Mouse (Mus musculus) neural tube, embryonic 15.5 days (tissue): ENCODE measurements around the gene Gm4307. TPM values are rescaled to one million over a fixed set of nuclear protein-coding genes. Genes with fewer than 3 reads are reported as not detected.
"Not testable (repeated sequence)": the region's sequence is repeated elsewhere in the genome, so short reads cannot be mapped to it uniquely, and the experiment has no call there.

Experiments used
- ATAC-seq: fragments of 200-750 bp; cut with Nextera tagmentation; 2 replicates; pipeline ENCODE4 v1.8.0; 2017; ENCODE audit warnings: mild to moderate bottlenecking, moderate TSS enrichment, moderate library complexity; ENCODE audit not compliant: low FRiP score
- H3K27ac ChIP-seq: fragments of 300-500 bp; sonication (generic); replicated peaks from 2 replicates; pipeline ENCODE4 v1.5.1; 2015; ENCODE audit warnings: mild to moderate bottlenecking, inconsistent platforms
- H3K27me3 ChIP-seq: fragments of 300-500 bp; sonication (generic); replicated peaks from 2 replicates; pipeline ENCODE4 v1.6.1; 2015; ENCODE audit warnings: inconsistent platforms
- H3K36me3 ChIP-seq: fragments of 300-500 bp; sonication (generic); 2 replicates; pipeline ENCODE4 v1.6.1; 2015; ENCODE audit warnings: inconsistent platforms
- H3K4me1 ChIP-seq: fragments of 300-500 bp; sonication (generic); 2 replicates; pipeline ENCODE4 v1.6.1; 2015; ENCODE audit warnings: inconsistent platforms
- H3K4me2 ChIP-seq: fragments of 300-500 bp; sonication (generic); 2 replicates; pipeline ENCODE4 v1.6.1; 2015; ENCODE audit warnings: inconsistent platforms, mild to moderate bottlenecking, moderate library complexity
- H3K4me3 ChIP-seq: fragments of 300-500 bp; sonication (generic); replicated peaks from 2 replicates; pipeline ENCODE4 v1.5.1; 2015; ENCODE audit warnings: mild to moderate bottlenecking, inconsistent platforms
- H3K9ac ChIP-seq: fragments of 300-500 bp; sonication (generic); replicated peaks from 2 replicates; pipeline ENCODE4 v1.6.1; 2015; ENCODE audit warnings: mild to moderate bottlenecking, inconsistent platforms
- H3K9me3 ChIP-seq: fragments of 300-500 bp; sonication (generic); replicated peaks from 2 replicates; pipeline ENCODE4 v1.6.1; 2016; ENCODE audit warnings: inconsistent platforms
- WGBS: fragments of 180-500 bp; shearing (Covaris S2); methylation state at CpG from one replicate; pipeline ENCODE4 v1.1.7; 2015; ENCODE audit warnings: mixed read lengths; 5-methylcytosine and 5-hydroxymethylcytosine counted together
- polyA plus RNA-seq: library from polyadenylated mRNA; unstranded; fragments of >200 nt; fragmentation: Nextera tagmentation; extraction: Ambion mirVana; gene quantifications from 2 replicates; pipeline ENCODE4 v1.2.1, GENCODE M21; 2015

Gm4307 gene
- not detected in 2 replicates for polyA plus RNA-seq

GRCm38 (mm10) chr10:100361038-100361437 is at the start of gene Gm4307:
Gm4307 (plus strand) TSS chr10:100361338.
- not testable (repeated sequence) for ATAC-seq, H3K36me3 ChIP-seq, H3K9ac ChIP-seq, H3K4me2 ChIP-seq, H3K4me1 ChIP-seq, H3K27ac ChIP-seq, H3K4me3 ChIP-seq, H3K9me3 ChIP-seq, H3K27me3 ChIP-seq
- no CpG with 5 or more reads among the region's 3 CpGs for WGBS

- not testable (repeated sequence) for H3K27me3 ChIP-seq, H3K4me3 ChIP-seq
- whole genome bisulfite sequencing, result no CpG with 5 or more reads among the region's 2 CpGs
Measured at GRCm38 (mm10) chr10:100335376-100335775, 25.8 kb upstream of the Gm4307 start, which contains the start of gene Gm4301. Gm4301 (plus strand) TSS chr10:100335676.

GRCm38 (mm10) chr10:100340536-100340935 is 20.6 kb upstream of the Gm4307 start, which contains the start of gene Gm4302:
Gm4302 (plus strand) TSS chr10:100340836.
- H3K36me3 ChIP-seq, H3K9ac ChIP-seq, H3K4me1 ChIP-seq, H3K4me3 ChIP-seq, ATAC-seq, H3K27ac ChIP-seq, H3K27me3 ChIP-seq, H3K9me3 ChIP-seq, H3K4me2 ChIP-seq: not testable (repeated sequence)
- WGBS, result no CpG with 5 or more reads among the region's 3 CpGs

More at GRCm38 (mm10) chr10:100335376-100335775, 25.8 kb upstream of the Gm4307 start, which contains the start of gene Gm4301:
- ATAC-seq, H3K27ac ChIP-seq, H3K4me2 ChIP-seq, H3K9ac ChIP-seq, H3K9me3 ChIP-seq, H3K36me3 ChIP-seq, H3K4me1 ChIP-seq: not testable (repeated sequence)

GRCm38 (mm10) chr10:100345672-100346071 is 15.5 kb upstream of the Gm4307 start, which contains the start of gene Gm4303:
Gm4303 (plus strand) TSS chr10:100345972.
- no CpG with 5 or more reads among the region's 3 CpGs for WGBS
- not testable (repeated sequence) for H3K9ac ChIP-seq

GRCm38 (mm10) chr10:100350793-100351192 is 10.3 kb upstream of the Gm4307 start, which contains the start of gene Gm4305:
Gm4305 (plus strand) TSS chr10:100351093.
- not testable (repeated sequence) for H3K4me1 ChIP-seq, H3K36me3 ChIP-seq, H3K27ac ChIP-seq, H3K4me2 ChIP-seq, H3K9me3 ChIP-seq, H3K27me3 ChIP-seq, H3K9ac ChIP-seq, ATAC-seq, H3K4me3 ChIP-seq
- no CpG with 5 or more reads among the region's 3 CpGs for WGBS

More at GRCm38 (mm10) chr10:100345672-100346071, 15.5 kb upstream of the Gm4307 start, which contains the start of gene Gm4303:
- ATAC-seq, H3K4me1 ChIP-seq, H3K4me2 ChIP-seq, H3K27me3 ChIP-seq, H3K9me3 ChIP-seq, H3K4me3 ChIP-seq, H3K36me3 ChIP-seq, H3K27ac ChIP-seq: not testable (repeated sequence)

- not testable (repeated sequence) for H3K4me1 ChIP-seq, H3K27me3 ChIP-seq, H3K9me3 ChIP-seq, H3K27ac ChIP-seq, H3K4me3 ChIP-seq, H3K4me2 ChIP-seq, H3K36me3 ChIP-seq, H3K9ac ChIP-seq, ATAC-seq
- 92% methylated on average over 2 of the region's 2 CpGs for WGBS
Measured at GRCm38 (mm10) chr10:100356841-100357240, 4.3 kb upstream of the Gm4307 start.

GRCm38 (mm10) chr10:100382460-100382859 is 21.3 kb downstream of the Gm4307 start, which contains the start of gene Gm4312:
Gm4312 (minus strand) TSS chr10:100382560.
- H3K9ac ChIP-seq, H3K36me3 ChIP-seq, H3K27ac ChIP-seq, H3K4me3 ChIP-seq, H3K9me3 ChIP-seq, H3K4me2 ChIP-seq, H3K27me3 ChIP-seq, ATAC-seq, H3K4me1 ChIP-seq: not testable (repeated sequence)
- no CpG with 5 or more reads among the region's 2 CpGs for WGBS

GRCm38 (mm10) chr10:100402301-100402700 is 41.2 kb downstream of the Gm4307 start:
- H3K36me3 ChIP-seq, H3K27me3 ChIP-seq, H3K9me3 ChIP-seq, H3K4me1 ChIP-seq, H3K27ac ChIP-seq, H3K4me2 ChIP-seq, H3K9ac ChIP-seq, ATAC-seq, H3K4me3 ChIP-seq: not testable (repeated sequence)
- WGBS, result 89% methylated on average over 6 of the region's 6 CpGs

Other genes with a start within 250 kb of the Gm4307 start
- gene Gm4301, start 25.7 kb upstream of the Gm4307 start, polyA plus RNA-seq, result not detected in 2 replicates
- gene Gm4302, start 20.5 kb upstream of the Gm4307 start, polyA plus RNA-seq, result not detected in 2 replicates
- gene Gm4303, start 15.4 kb upstream of the Gm4307 start, polyA plus RNA-seq, result not detected in 2 replicates
- not detected in 2 replicates for gene Gm4305, start 10.2 kb upstream of the Gm4307 start, polyA plus RNA-seq
- not detected in 2 replicates for gene Gm4312, start 21.2 kb downstream of the Gm4307 start, polyA plus RNA-seq
- gene Tmtc3, start 126.0 kb downstream of the Gm4307 start, polyA plus RNA-seq, result 10.5 and 10.8 TPM in 2 replicates
- 5.7 and 5.9 TPM in 2 replicates for gene Cep290, start 126.2 kb downstream of the Gm4307 start, polyA plus RNA-seq
- 16.1 and 16.9 TPM in 2 replicates for gene 4930430F08Rik, start 229.1 kb downstream of the Gm4307 start, polyA plus RNA-seq
- 0.29 and 0.68 TPM in 2 replicates for gene 1700017N19Rik, start 229.1 kb downstream of the Gm4307 start, polyA plus RNA-seq